Mouse (Mus musculus) ovary, postnatal 10 days (tissue): ENCODE measurements around the gene D930048N14Rik.
A peak's percentile ranks its signal among the peaks of the same experiment; 100 is the strongest.
"Not testable (repeated sequence)": the region's sequence is repeated elsewhere in the genome, so short reads cannot be mapped to it uniquely, and the experiment has no call there.

Experiments used
- DNase-seq: peaks from one replicate; pipeline ENCODE4 v3.0.0; 2022; ENCODE audit warnings: low spot score

D930048N14Rik gene

DNA sequence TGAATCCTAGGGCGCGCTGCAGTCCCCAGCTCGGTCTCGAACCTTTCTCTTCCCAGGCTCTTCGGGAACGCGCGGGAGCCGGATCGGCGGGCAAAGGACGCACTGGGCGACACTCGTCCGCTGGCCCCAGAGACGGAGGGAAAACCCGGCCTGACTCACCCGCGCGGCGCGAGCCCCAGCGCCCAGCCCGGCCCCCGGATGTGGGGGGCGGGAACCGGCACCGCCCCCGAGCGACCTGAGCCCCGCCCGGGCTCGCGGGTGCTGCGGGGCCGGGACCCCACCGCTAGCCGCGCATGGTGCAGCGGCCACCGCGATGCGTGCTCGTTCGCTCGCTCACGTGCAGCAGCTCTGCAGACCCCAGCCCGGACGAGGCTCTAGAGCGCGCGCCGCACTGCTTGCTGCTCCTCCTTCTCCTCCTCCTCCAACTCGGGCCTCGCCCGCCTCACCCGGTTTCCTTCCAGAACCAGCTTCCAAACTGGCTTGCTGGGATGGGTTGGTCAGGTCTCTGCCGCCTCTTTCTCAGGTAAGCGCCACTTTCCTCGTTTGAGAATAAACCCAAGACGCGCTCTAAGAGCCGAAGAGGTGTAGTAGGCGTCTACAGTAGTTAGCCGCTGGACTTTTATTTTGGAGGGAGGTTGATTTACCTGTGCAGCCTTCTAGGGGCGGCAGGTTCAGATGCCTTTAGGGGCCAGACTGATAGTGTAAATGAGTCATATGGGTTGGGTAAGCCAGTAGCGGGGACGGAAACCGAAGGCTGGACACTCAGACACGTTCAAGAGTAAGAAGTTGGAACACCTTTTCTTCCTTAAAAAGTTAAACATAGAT lies at the start of gene D930048N14Rik, which contains the start of gene N4bp3:
Gene D930048N14Rik, plus strand, starts transcription at position 264 of the 825 bp plus-strand sequence.
Gene N4bp3, minus strand, starts transcription at position 152 of the 825 bp plus-strand sequence.
- DNase-seq = peak; percentile 46

DNA sequence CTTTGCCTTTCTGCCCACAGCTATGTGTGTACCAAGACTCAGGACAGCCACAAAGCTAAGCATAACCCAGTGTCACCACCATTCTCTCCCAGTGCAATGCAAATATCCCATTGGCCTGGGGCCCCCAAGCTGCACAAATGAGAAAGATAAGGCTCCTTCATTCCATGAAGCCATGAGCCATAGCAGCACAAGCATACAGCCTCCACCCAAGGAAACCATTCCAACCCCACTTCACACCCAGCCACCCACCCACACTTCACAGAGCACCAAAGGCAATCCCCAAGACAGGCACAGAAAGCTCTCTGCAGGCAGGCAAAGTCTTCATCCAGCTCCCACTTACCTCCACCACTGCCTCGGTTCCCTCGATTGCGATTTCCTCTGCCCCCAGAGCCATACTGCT lies 48.5 kb upstream of the D930048N14Rik start:
- DNase-seq = no peak

DNA sequence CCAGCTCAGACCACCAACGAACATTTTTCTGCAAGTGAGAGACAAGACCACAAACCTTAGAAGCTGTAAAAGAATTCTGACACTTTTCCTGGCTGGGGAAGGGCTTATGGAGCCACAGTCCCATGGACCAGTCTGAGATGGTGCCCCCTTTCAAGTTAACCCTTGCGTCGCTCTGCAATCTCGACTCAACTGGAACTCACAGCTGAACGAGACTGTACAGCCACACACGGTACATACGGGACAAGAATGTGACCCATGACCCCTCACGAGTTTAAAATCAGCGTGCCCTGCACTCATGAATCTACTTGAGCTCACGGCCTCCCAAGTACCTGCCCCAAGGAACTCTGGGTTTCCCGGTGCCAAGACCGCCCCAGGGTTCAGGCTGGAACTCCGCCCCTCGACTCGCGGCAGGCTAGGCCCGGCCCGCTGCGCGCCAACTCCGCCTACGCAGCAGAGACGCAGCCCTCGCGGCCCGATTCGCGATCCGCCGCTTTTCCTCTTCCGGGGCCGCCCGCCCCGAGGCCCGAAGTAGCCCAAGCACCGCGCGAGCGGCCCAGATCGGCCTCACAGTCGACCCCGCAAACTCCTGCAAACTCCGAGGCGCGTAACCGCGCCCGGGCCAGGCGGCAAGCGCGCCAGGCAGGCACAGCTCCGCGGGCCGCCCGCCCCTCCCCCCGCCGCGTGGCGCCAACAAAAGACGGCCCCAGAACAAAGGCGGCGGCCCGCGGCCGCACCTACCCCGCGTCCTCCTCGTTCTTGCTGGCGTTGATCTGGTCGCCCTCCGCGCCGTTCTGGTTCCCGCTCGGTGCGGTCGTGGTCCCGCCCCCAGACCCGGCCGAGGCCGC lies 44.9 kb upstream of the D930048N14Rik start:
- peak; percentile 77 for DNase-seq

DNA sequence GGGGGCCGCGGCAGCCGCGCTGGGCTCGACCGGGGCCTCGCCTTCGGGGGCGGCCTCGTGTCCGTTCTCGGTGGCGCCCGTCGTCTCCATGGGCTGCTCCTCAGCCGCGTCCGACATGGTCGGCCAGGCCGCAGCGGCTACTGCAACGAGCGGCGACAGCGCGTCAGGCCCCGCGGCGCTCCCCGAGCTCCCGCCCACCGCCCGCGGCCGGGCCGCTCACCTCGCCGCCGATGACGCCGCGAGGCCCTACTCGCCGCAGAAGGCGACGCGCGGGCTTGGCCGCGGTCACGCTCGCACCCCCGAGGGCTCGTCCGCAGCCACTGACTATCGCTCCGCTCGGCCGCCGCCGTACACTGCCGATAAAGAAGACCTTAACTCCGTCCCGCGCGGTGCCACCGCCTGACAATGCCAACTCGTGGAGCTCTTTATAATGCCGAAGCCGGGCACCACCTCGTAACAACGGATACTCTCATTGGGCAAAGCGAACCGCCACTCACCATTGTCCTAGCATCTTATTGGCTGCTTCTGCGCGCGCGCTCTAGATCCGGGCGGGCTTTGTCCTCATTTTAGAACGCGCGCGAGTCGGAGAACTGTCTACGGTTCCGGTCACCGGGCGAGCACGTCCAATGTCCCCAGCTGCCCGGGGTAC lies 44.2 kb upstream of the D930048N14Rik start, which contains the start of gene Hnrnpab:
Gene Hnrnpab, minus strand, starts transcription at position 401 of the 649 bp plus-strand sequence.
- peak; percentile 96 for DNase-seq

DNA sequence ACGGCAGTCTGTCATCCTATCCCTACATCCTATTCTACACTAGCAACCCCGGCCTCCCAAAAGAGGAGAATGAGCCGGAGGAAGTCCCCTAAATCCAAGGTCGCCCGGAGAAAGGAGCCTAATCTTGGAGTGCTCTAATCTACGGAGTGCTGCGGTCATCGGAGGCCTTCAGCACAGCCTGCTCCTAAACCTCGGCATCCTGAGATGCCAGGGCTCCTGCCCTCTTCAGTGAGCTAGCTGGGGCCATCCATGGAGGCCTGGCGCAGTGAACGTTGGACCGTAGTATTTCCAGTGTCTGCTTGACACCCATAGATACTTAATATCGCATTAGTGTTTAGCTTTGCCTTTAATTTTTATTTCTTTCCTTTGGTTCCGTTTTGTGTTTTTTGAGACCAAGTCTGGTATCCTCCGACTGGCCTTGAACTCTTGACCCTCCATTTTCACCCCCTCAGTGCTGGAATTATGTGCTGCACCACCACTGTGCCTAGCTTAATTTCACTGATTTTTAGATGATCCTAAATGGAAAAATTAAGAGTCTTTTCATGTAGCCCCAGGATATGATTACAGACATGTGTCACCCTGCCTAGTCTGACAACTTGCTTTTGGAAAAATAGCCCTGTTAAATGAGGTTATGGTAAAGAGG lies 43.5 kb upstream of the D930048N14Rik start:
- no peak for DNase-seq

DNA sequence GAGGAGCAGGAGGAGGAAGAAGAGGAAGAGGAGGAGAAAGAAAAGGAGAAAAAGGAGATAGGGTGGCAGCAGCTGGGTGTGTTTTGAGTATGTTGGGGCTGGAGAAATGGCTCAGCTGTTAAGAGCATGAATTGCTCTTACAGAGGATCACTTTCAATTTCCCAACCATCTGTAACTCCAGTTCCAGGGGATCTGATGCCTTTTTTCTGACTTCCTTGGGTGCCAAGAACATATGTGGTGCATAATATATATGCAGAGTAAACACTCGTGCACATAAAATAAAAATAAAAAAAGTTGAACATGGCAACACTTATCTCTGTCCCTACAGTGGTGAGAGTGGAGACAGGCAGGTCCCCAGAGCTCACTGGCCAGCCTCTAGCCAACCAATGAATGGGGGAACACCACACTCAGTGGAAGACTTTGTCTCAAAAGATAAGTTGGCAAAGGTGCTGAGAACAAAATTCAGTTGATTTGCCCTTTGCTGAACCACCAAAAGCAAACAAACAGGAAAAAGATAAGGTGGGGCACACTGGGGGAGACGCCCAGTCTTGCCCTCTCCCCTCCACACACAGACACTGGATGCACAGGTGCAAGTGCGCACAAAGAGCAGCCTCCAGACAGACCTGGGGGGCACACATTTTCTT lies 41.4 kb upstream of the D930048N14Rik start:
- DNase-seq = no peak

DNA sequence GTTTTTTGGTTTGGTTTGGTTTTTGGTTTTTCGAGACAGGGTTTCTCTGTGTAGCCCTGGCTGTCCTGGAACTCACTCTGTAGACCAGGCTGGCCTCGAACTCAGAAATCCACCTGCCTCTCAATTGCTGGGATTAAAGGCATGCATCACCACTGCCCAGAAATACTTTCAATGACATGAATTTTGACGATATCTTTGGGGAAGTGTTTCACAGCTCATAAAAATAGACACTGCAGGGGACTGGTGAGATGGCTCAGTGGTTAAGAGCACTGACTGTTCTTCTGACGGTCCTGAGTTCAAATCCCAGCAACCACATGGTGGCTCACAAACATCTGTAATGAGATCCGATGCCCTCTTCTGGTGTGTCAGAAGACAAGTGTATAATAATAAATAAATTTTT lies 40.8 kb upstream of the D930048N14Rik start:
- not testable (repeated sequence) for DNase-seq

DNA sequence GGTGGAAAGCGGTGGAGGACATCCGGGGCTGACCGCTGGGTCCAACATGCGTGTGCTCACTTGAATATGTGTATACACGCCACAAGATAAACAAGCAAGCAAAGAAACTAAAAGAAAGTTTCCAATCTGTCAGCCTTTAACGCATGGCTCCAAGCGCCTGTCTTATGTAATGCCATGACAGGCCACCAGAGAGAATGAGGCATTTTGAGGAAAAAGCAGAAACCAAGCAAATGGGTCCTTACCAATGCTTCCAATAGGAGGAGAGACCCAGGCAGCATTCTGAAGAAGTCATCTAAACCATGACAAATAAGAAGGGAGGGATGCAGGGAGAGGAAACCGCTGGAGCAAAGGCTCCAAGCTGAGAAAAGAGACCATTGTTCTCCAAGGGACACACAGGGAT lies 36.5 kb upstream of the D930048N14Rik start:
- DNase-seq = no peak

DNA sequence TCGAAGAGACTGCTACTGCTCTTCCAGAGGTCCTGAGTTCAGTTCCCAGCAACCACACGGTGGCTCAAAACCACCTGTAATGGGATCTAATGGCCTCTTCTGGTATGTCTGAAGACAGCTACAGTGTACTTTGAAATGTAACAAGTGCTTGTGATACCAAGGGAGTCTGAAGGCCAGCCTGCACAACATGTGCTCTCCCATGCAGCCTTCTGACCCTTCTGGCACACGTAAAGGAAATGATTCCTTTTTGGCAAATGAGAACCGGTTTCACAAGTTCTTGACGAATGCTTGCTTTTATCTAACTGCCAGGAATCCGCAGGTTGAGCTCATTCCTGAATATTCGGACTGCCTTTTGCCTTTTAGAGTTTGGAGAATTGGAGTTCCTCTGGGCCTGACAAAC lies 35.6 kb upstream of the D930048N14Rik start:
- no peak for DNase-seq

DNA sequence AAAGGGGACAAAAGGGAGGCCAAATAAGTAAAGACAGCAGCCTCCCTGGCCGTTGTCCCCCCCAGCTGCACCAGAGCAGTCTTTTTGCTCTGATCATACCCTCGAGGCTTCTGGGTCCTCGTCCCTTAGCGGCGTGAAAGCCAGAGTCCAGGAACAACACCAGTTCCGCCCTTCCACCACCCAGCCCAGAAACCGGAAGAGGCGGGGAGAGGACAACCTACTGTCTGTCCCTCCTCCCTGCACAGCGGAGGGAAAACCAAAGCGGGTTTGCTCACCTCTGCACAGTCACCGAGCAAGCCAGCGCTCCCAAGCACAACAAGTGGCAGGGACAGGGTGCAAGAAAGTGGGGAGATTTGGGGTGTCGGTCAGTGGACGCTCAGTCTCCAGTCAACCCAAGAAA lies 35.2 kb upstream of the D930048N14Rik start:
- DNase-seq = peak; percentile 50

DNA sequence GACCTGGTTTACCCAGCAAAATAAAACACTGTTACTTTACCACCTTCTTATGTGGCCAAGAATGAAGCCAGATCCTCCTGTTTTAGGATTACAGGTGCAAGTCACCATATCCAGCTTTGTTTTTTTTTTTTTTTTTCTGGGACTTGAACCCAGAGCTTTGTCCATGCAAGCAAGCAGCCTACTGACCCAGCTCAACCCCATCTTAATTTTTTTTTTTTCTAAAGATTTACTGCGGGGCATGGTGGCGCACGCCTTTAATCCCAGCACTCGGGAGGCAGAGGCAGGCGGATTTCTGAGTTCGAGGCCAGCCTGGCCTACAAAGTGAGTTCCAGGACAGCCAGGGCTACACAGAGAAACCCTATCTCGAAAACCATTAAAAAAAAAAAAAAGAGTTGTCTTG lies 34.6 kb upstream of the D930048N14Rik start:
- DNase-seq = not testable (repeated sequence)

DNA sequence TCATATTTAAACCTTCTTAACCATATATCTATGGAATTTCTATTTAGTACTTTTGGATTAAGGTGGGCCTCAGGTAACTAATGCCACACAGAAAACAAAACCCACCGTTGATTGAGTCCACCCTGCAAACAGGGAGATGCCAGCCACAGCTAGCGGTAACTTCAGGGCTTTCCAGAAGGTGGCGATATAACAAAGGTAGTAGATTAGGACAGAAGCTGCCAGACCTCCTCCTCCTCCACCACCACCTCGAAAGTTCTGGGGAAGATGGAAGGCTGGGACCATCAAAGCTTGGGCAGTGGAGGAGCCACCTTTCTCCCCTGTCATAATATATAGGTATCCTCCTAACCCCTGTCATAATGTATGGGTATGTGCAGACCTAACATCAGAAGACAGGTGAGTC lies 33.1 kb upstream of the D930048N14Rik start:
- no peak for DNase-seq

DNA sequence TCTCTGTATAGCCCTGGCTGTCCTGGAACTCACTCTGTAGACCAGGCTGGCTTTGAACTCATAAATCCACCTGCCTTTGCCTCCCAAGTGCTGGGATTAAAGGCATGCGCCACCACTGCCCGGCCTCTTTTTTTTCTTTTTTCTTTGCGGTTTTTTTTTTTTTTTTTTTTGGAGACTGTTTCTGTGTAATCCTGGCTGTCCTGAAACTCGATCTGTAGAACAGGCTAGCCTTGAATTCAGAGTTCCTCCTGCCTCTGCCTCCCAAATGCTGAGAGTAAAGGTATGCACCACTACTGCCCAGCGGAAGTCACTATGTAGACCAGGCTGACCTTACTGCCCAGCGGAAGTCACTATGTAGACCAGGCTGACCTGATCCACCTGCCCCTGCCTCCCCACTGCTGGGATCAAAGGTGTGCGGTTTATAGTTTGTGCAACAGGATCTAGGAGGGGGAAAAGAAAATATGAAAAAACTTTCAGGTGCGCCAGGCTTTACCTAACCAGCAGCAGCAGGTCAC lies 31.8 kb upstream of the D930048N14Rik start:
- DNase-seq = no peak

DNA sequence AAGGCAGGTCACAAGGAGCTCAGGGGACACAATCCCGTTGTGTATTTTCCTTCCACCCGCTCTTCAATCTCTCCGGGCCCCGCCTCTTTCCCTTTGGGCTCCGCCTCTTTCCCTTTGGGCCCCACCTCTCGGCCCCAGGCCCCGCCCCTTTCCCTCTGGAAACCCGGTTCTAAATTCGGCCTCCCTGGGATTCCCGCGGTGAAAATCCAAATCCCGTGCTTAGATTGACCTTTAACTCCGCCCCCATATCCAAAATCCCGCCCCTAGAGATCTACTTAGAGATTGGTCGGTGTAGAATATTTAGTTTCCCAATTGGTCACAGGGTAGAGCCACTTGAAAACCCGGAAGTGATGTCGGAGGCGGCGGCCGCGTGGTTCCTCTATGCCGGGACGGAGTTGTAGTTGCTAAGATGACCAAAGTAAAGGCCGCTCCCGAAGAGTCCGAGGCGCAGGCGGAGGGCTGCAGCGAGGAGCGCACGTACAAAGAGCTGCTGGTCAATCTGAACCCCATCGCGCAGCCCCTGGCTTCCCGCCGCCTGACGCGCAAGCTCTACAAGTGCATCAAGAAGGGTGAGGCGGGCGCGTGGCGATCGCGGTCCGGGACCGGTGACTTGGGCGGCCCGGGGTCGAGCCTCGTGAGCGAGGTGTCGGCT lies 31.2 kb upstream of the D930048N14Rik start, which contains the start of gene Nhp2:
Gene Nhp2, plus strand, starts transcription at position 327 of the 652 bp plus-strand sequence.
- DNase-seq = peak; percentile 78

DNA sequence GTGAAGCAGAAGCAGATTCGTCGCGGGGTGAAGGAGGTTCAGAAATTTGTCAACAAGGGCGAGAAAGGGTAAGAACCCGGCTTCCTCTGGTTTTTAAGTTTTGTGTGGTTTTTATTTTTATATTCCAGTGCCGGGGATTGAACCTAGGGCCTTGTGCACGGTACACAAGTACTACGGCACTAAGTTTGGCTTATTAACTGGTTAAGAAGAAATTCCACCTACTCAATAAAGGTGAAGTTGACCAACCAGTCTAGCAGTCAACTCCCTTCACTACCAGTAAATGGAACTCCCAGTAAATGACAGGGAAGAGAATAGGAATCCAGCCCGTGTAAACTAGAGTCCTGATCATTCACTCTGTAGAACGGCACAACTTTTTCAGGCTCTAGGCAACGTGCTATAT lies 30.7 kb upstream of the D930048N14Rik start:
- DNase-seq = no peak

DNA sequence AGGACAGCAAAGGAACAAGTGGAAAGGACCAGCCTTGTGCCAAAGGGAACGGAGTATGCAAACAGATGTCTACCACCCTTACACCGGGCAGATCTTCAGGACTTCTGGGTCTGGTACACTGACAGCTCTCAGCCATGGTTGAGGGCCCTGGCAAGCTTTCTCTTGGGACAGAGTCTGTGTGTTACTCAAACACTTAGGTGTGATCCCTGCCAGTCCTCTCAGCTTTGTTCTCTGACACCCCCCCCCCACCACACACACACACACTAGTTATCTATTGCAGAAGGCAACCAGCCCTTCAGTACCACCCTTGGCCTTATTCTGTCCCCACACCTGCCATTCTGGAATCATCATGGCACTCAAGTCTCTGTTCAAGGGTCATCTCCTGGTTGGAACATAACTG lies 29.0 kb upstream of the D930048N14Rik start:
- DNase-seq = no peak

DNA sequence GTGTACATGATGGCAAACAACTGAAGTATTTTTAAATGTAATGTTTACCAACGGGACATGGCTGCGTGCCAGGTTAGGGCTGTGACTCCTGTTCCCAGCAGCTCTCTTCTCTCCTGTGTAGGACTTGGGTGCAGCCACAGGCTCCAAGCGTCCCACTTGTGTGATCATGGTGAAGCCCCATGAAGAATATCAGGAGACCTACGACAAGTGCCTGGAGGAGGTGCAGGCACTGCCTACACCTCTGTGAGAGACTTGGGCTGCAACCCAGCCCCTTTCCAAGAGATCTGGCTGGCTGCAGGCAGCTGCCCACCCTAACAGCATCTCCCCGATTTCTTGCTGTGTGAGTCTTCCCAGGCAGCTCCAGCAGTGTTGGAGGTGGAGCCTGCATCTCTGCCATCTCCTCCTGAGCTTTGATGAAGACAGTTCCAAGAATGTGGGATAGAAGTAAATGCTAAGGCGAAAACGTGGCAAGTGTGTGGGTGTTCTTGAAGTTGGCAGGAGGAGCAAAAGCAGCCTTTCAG lies 27.7 kb upstream of the D930048N14Rik start:
- DNase-seq = no peak

DNA sequence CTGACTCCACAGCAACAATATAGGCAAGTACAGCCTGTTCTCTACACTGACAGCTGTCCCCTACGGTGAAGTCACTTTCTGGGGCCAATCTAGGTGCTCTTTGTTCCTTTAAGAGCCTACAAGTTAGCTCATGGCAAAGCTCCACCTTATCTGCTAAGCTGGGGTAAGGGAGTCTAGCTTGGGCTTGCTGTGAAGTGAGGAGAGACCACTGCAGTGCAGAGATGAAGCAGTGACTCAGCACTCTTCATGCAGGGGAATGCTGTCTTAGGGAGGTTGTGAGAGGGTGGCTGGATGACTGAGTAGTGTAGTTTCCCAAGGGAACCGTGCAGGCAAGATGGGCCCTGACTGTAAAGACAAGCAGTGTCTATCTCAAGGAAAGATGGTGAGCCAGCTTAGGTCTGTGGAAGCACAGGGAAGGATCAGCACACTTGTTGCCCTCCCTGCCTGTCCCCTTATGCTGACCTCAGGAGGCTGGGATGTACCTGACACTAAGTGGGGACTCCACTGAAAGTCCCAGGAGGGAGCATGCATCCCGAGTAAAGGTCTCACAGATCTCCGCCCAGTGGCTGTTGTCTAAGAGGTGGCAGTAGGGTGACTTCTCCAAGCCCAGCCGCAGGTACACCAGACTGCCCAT lies 25.4 kb upstream of the D930048N14Rik start:
- DNase-seq = no peak

DNA sequence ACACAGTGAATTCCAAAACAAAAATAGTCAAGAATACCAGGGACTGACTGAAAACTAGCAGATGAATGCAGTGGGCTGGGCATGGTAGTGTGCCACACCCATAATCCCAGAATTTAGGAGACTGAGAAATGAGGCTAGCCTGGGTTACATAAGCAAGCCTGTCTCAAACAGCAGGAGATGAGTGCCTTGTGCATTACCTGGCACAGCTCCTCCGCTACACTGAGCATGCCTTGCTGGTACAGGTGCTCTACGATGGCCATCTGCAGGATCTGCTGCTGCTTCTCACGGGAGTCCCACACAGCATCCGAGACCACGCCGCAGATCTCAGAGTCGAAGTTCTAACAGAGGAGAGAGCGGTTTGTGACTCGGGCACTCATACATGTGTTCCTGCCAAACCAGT lies 23.3 kb upstream of the D930048N14Rik start:
- DNase-seq = no peak

DNA sequence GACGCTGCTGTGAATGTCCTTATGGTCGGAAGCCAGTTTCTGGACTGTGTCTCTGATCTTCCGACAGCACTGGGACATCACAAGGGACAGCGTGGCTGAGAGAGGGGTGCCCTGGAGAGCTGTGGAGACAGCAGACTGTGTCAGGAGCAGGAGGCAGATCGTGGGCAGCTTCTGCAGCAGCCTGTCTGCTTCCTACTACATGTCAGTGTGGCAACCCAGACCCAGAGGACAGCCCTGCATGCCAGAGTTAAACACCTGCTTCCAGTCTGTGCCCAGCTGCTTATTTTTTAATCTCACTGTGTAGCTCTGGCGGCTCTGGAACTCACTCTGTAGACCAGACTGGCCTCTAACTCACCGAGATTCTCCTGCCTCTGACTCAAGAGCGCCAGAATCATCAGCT lies 22.8 kb upstream of the D930048N14Rik start:
- no peak for DNase-seq
